Mouse (Mus musculus): ENCODE measurements around the gene Tango6. TPM values are rescaled to one million over a fixed set of nuclear protein-coding genes. Genes with fewer than 3 reads are reported as not detected.

Gene Tango6
- polyA plus RNA-seq, 1 experiment from 2014 or later: 12.4 TPM

DNA sequence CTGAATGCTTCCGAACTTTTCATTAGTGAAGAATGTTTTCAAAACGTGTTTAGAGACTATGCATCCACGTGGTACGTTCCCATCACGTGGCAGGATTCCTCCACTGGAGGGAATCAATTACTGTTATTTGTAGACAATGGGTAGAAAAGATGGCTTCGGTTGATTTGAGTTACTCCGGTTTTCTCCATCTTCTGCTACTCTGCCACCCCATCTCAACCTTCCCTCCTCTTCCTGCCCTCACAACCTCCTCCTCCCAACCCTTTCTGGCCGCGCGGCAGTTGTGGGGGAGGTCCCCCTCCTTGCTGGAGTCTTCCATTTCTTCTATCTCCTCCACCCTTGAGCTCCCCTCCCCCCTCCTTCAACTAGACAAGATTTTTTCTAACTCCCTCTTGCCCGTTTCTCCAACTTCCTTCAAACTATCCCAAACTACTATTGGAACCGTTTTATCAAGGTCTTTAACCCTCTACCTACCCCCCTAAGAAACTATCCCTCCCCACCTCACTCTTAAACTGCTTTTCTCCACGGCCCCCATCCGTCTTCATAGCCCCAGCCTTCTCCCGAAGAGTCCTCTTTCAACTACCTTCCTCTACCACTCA lies 209.4 kb downstream of the Tango6 start:
- H3K27ac ChIP-seq (ENCODE audit: low read depth, low read length): peak overlapping the region; percentile 89
- peak overlapping the region; percentile 96 for H3K9ac ChIP-seq (ENCODE audit: low read length)
- peaks cover 9% of the 10 kb centered on the region; the same call in 1 of the 2 replicates for H3K4me1 ChIP-seq (replicated peaks; ENCODE audit: control insufficient read depth, insufficient read depth, low read length)
- H3K9me3 ChIP-seq (ENCODE audit: control insufficient read depth, low read length): no peaks in the 10 kb centered on the region
- DNase-seq (ENCODE audit: low spot score) (peak; percentile 70), ATAC-seq (replicated peaks; ENCODE audit: low FRiP score) (peak; percentile 40; the same call in 1 of the 2 replicates)
- 2% methylated on average over 15 of the region's 15 CpGs for WGBS
- peak overlapping the region; percentile 51 for H3K4me2 ChIP-seq (ENCODE audit: low read depth, low read length, severe bottlenecking)
- H3K36me3 ChIP-seq (ENCODE audit: control insufficient read depth, insufficient read depth, low read length): peaks cover 3% of the 10 kb centered on the region; the same call in 1 of the 2 replicates
- no peaks in the 10 kb centered on the region for H3K27me3 ChIP-seq (ENCODE audit: control insufficient read depth, insufficient read depth, low read length)
- H3K4me3 ChIP-seq (ENCODE audit: low read depth, low read length): peak overlapping the region; percentile 89

DNA sequence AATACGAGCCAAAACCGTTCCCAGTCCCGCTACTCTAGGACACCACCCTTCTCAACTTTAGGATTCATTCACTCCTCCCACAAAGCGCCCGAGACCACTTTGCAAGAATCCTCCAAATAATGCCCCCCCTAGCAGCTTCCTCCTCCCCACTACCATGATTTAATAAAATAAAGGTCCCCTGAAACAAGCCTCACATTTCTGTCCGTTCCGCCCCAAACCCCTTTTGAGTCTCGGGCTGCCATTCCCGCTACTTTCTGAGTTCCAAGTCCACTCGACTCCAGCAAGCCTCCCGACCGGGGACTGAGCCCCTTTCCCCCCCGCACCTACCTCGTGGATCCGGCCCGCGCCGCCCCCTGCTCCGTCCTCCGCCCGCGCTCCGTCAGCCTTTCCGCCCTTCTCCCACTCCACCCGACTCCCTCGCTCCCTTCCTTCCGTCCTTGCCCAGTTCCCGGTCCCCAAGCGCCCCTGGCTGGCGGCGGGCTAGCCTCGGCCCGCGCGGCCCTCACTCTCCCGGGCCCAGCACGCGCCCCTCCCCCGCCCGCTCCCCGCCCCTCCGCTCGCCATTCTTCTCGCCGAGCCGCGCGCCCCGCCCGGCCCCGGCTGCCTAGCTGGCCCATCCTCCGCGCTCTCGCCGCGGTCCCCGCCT lies 210.1 kb downstream of the Tango6 start:
- under 1% methylated on average over 55 of the region's 57 CpGs for WGBS
- H3K9me3 ChIP-seq (ENCODE audit: control insufficient read depth, low read length): no peaks in the 10 kb centered on the region
- peak overlapping the region; percentile 51 for H3K4me2 ChIP-seq (ENCODE audit: low read depth, low read length, severe bottlenecking)
- H3K36me3 ChIP-seq (ENCODE audit: control insufficient read depth, insufficient read depth, low read length): peaks cover 3% of the 10 kb centered on the region; the same call in 1 of the 2 replicates
- peak; percentile 88 for DNase-seq (ENCODE audit: low spot score)
- H3K27me3 ChIP-seq (ENCODE audit: control insufficient read depth, insufficient read depth, low read length): no peaks in the 10 kb centered on the region
- H3K27ac ChIP-seq (ENCODE audit: low read depth, low read length): peak overlapping the region; percentile 89
- H3K9ac ChIP-seq (ENCODE audit: low read length): peak overlapping the region; percentile 96
- H3K4me1 ChIP-seq (replicated peaks; ENCODE audit: control insufficient read depth, insufficient read depth, low read length): peaks cover 9% of the 10 kb centered on the region; the same call in 1 of the 2 replicates
- peak; percentile 81 for ATAC-seq (replicated peaks; ENCODE audit: low FRiP score)
- peak overlapping the region; percentile 89 for H3K4me3 ChIP-seq (ENCODE audit: low read depth, low read length)

DNA sequence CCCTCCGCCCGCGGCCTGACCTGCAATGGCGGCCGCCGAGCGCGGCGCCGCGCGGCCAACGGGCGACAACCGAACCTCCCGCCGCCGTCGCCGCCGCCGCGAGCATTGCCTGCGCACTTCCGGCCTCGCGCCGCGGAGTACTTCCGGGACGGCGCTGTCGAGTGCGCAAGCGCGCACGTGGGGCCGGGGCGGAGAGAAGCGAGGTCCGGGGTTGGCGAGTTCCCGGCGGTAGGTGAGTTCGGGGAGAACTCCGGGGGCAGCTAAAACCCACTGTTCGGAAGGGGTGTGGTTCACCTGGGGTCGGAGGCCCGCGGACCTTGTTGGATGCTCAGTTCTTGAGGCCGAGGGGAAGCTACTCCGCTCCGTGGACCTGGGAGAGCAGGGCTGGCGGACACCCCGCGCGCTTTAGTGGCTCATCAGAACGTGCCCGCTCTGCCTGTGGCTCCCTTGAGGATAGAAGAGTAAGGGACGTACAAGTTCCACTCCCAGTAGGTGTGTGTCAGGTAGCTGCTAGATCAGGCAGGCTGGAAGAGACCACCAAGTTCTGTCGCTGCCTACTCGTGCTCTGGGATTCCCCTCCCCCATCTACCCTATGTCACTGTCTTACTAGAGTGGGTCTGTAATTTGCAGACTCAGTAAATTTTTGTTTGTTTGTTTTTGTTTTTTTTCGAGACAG lies 210.8 kb downstream of the Tango6 start, which contains the start of gene Utp4:
Gene Utp4 (plus strand): TSS at position 156 of the 676 bp plus-strand sequence.
- H3K27me3 ChIP-seq (ENCODE audit: control insufficient read depth, insufficient read depth, low read length): no peaks in the 10 kb centered on the region

DNA sequence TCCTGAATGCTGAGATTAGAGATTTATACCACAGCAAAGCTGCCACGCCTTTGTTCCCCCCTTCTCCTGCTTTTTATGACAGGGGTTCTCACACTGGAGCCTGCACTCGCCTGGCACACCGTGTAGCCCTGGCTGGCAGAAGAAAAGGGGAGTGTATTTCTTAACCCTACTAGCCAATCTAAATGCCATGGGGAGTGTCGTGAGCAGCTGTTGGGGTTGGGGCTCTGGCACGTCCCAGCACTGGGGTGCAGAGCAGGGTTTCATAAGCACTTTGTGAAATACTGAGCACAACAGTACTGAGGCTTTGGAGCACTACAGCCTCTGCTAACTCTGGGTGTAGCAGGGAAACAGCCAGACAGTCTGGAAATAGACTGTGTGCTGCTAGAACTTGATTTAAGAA lies 216.6 kb downstream of the Tango6 start:
- Histone ChIP-seq H3K9me3 (ENCODE audit: control insufficient read depth, low read length) (no peaks in the 10 kb centered on the region), H3K9ac (ENCODE audit: low read length) (no peak overlapping the region), H3K36me3 (ENCODE audit: control insufficient read depth, insufficient read depth, low read length) (peaks cover 5% of the 10 kb centered on the region; the same call in 1 of the 2 replicates), H3K27me3 (ENCODE audit: control insufficient read depth, insufficient read depth, low read length) (no peaks in the 10 kb centered on the region), H3K27ac (ENCODE audit: low read depth, low read length) (no peak overlapping the region), H3K4me3 (ENCODE audit: low read depth, low read length) (no peak overlapping the region), H3K4me1 (replicated peaks; ENCODE audit: control insufficient read depth, insufficient read depth, low read length) (peaks cover 2% of the 10 kb centered on the region; the same call in 1 of the 2 replicates), H3K4me2 (ENCODE audit: low read depth, low read length, severe bottlenecking) (no peak overlapping the region)
- ATAC-seq (replicated peaks; ENCODE audit: low FRiP score): no peak
- 90% methylated on average over 5 of the region's 5 CpGs for WGBS
- DNase-seq (ENCODE audit: low spot score): no peak

More for the DNA sequence above, 210.8 kb downstream of the Tango6 start, which contains the start of gene Utp4:
- H3K9me3 ChIP-seq (ENCODE audit: control insufficient read depth, low read length): no peaks in the 10 kb centered on the region
- peaks cover 9% of the 10 kb centered on the region; the same call in 1 of the 2 replicates for H3K4me1 ChIP-seq (replicated peaks; ENCODE audit: control insufficient read depth, insufficient read depth, low read length)
- WGBS: under 1% methylated on average over 62 of the region's 63 CpGs
- DNase-seq (ENCODE audit: low spot score) (peak; percentile 94), ATAC-seq (replicated peaks; ENCODE audit: low FRiP score) (peak; percentile 94)
- peak within 1 kb of the TSS; percentile 89 for H3K4me3 ChIP-seq (ENCODE audit: low read depth, low read length)
- peak within 1 kb of the TSS; percentile 69 for H3K4me2 ChIP-seq (ENCODE audit: low read depth, low read length, severe bottlenecking)
- peaks cover 3% of the 10 kb centered on the region; the same call in 1 of the 2 replicates for H3K36me3 ChIP-seq (ENCODE audit: control insufficient read depth, insufficient read depth, low read length)
- H3K27ac ChIP-seq (ENCODE audit: low read depth, low read length): peak within 1 kb of the TSS; percentile 89
- peak within 1 kb of the TSS; percentile 96 for H3K9ac ChIP-seq (ENCODE audit: low read length)

Other genes starting within 250 kb of the Tango6 start
- not detected in 2 replicates for gene 6030452D12Rik, start 182.5 kb upstream of the Tango6 start, polyA plus RNA-seq (2014; fragmentation: Nextera tagmentation; extraction: Ambion mirVana)
- gene Cdh3, start 172.2 kb upstream of the Tango6 start, polyA plus RNA-seq (2014; fragmentation: Nextera tagmentation; extraction: Ambion mirVana): 3.8 and 4.8 TPM in 2 replicates
- 3.8 and 5.9 TPM in 2 replicates for gene Gm10073, start 109.6 kb upstream of the Tango6 start, polyA plus RNA-seq (2014; fragmentation: Nextera tagmentation; extraction: Ambion mirVana)
- gene Cdh1, start 79.7 kb upstream of the Tango6 start, polyA plus RNA-seq (2014; fragmentation: Nextera tagmentation; extraction: Ambion mirVana): 5.1 and 5.7 TPM in 2 replicates
- gene Has3, start 187.2 kb downstream of the Tango6 start, polyA plus RNA-seq (2014; fragmentation: Nextera tagmentation; extraction: Ambion mirVana): 0.29 and 0.95 TPM in 2 replicates
- gene Utp4, start 210.6 kb downstream of the Tango6 start, polyA plus RNA-seq (2014; fragmentation: Nextera tagmentation; extraction: Ambion mirVana): 79.6 and 80.9 TPM in 2 replicates

All from forebrain, embryonic 11.5 days (tissue).